Mouse (Mus musculus): ENCODE data around the gene Fezf1.

DNA sequence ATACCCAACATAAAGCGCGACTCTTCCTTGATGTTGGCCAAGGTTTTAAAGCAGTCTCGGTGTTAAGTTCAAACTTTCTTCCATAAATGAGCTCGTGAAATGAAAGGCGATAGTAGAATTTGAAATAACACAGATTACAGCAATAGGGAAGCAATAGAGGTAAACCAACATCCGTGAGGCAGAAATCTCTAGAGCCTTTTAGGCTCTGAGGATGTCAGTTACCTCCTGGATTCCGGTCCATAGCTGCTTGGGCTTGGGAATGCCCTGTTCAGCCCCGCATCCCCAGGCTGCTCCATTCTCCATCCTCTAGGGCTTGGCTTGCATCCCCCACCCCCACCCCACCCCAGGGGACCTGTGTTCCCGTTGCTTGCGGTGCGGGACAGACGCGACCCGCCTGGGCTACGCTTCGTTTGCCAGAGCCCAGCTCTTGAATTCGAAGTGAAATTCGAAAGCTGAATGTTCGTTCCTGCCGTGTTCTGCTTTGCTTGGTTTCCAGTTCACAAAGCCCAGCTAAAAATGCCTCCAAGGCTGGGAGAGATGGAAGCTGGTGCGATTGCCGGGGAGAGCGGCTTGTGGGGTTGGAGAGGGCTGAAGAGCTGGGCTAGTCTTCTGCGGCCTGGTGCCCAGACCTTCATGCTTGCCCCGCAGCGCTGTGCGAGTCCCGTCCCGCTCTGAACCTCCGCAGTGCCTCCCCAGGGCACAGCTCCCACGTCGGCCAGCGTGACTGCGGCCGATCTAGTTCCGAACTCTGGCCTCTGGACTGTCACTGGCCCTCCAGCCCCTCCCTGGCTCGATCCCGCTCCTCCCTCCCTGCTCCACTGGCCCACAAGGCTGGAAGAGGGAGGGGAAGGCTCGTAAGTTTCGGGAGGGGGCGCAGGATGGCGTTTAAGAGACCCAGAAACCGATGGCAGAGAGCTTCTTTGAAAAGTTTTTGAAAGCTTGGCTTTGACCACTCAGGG is 5.5 kb upstream of the Fezf1 start:
- TF ChIP-seq POLR2A (IDR thresholded peaks at IDR 0.05; ENCODE audit: control insufficient read depth, extremely low read depth, insufficient read depth, low read length, poor library complexity) (no peak), CTCF (IDR thresholded peaks at IDR 0.05; ENCODE audit: borderline replicate concordance, control insufficient read depth, extremely low read depth, insufficient read depth, low read length, poor library complexity) (no peak)

Data from thymus, adult 2 months (tissue).